Mouse (Mus musculus) forebrain, embryonic 16.5 days (tissue): ENCODE data around the gene Qk. TPM values are rescaled to one million over a fixed set of nuclear protein-coding genes. Genes with fewer than 3 reads are reported as not detected.
A peak's percentile ranks its signal among the peaks of the same experiment; 100 is the strongest.

Experiments
- ATAC-seq: fragments of 200-750 bp; cut with Nextera tagmentation; 2 replicates; pipeline ENCODE4 v1.8.0; 2017; ENCODE audit warnings: mild to moderate bottlenecking, moderate library complexity
- H3K27ac ChIP-seq: fragments of 300-500 bp; sonication (generic); 2 replicates; pipeline ENCODE4 v1.5.1; 2014; ENCODE audit warnings: low read length, control low read depth
- H3K27me3 ChIP-seq: fragments of 300-500 bp; sonication (generic); replicated peaks from 2 replicates; pipeline ENCODE4 v1.6.1; 2014; ENCODE audit warnings: low read length; ENCODE audit not compliant: control insufficient read depth, insufficient read depth
- H3K36me3 ChIP-seq: fragments of 300-500 bp; sonication (generic); 2 replicates; pipeline ENCODE4 v1.6.1; 2014; ENCODE audit not compliant: control insufficient read depth, insufficient read depth
- H3K4me1 ChIP-seq: fragments of 300-500 bp; sonication (generic); replicated peaks from 2 replicates; pipeline ENCODE4 v1.6.1; 2014; ENCODE audit warnings: low read length; ENCODE audit not compliant: control insufficient read depth, insufficient read depth
- H3K4me2 ChIP-seq: fragments of 300-500 bp; sonication (generic); 2 replicates; pipeline ENCODE4 v1.6.1; 2014; ENCODE audit warnings: mild to moderate bottlenecking, low read length, control low read depth
- H3K4me3 ChIP-seq: fragments of 300-500 bp; sonication (generic); replicated peaks from 2 replicates; pipeline ENCODE4 v1.5.1; 2014; ENCODE audit warnings: mild to moderate bottlenecking, low read length, control low read depth
- H3K9ac ChIP-seq: fragments of 300-500 bp; sonication (generic); replicated peaks from 2 replicates; pipeline ENCODE4 v1.6.1; 2014; ENCODE audit warnings: low read depth, low read length, control low read depth
- H3K9me3 ChIP-seq: fragments of 300-500 bp; sonication (generic); 2 replicates; pipeline ENCODE4 v1.6.1; 2016; ENCODE audit warnings: low read length; ENCODE audit not compliant: control insufficient read depth
- WGBS: fragments of 180-500 bp; shearing (Covaris S2); extraction: QIAGEN DNeasy Blood & Tissue Kit; methylation state at CpG from one replicate; pipeline ENCODE4 v1.1.7; 2014; 5-methylcytosine and 5-hydroxymethylcytosine counted together
- polyA plus RNA-seq: library from polyadenylated mRNA; unstranded; fragments of >200 nt; fragmentation: Nextera tagmentation; extraction: Ambion mirVana; gene quantifications from 2 replicates; pipeline ENCODE4 v1.2.1, GENCODE M21; 2015

The Qk gene
- polyA plus RNA-seq, 1 experiment from 2014 or later: 37.6 TPM

- H3K36me3 ChIP-seq: peaks cover 4% of the 10 kb centered on the region
- ATAC-seq: no peak
- H3K9ac ChIP-seq: no peak overlapping the region
- peaks cover 6% of the 10 kb centered on the region for H3K4me1 ChIP-seq
- 57% methylated on average over 5 of the region's 5 CpGs for WGBS
- no peak overlapping the region for H3K27ac ChIP-seq
- no peak overlapping the region for H3K4me2 ChIP-seq
- 0 out of 2 replicates have a peak, but pooled peaks cover 4% of the 10 kb centered on the region for H3K9me3 ChIP-seq
- H3K27me3 ChIP-seq: no peaks in the 10 kb centered on the region
- no peak overlapping the region for H3K4me3 ChIP-seq
Observed at GRCm38 (mm10) chr17:10329461-10329860, 9.8 kb upstream of the Qk start.

DNA sequence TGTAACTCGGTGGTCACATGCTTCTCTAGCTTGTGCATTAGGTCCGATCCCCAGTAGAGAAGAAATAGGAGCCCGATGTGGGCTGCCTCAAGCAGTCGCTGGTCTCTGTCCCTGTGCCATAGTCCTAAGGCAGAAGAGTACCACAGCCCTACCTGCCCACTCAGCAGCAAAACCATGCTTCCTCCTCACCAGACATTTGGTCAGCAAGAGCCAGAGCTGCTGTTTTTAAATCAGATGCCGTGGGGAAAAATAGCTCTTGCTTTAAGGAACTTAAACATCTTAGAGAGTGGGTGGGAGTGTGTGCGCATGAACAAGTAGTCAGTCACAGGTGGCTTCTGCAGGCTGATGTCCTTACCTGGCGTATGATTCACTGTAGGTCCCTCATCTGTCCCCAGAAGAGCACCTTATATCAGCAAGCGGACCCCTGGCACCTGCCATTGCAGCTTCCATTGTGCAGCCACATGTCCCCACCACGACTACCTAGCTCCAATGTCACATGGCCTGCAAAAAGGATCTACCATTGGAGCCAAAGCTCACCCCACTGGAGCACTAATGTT, 9.0 kb upstream of the Qk start:
- peaks cover 4% of the 10 kb centered on the region for H3K36me3 ChIP-seq
- H3K4me1 ChIP-seq: 0 out of 2 replicates have a peak, but pooled peaks cover 3% of the 10 kb centered on the region
- H3K27ac ChIP-seq: no peak overlapping the region
- H3K9me3 ChIP-seq: 0 out of 2 replicates have a peak, but pooled peaks cover 4% of the 10 kb centered on the region
- no peak for ATAC-seq
- H3K4me2 ChIP-seq: no peak overlapping the region
- no peak overlapping the region for H3K4me3 ChIP-seq
- no peaks in the 10 kb centered on the region for H3K27me3 ChIP-seq
- H3K9ac ChIP-seq: no peak overlapping the region
- WGBS: 92% methylated on average over 9 of the region's 9 CpGs

DNA sequence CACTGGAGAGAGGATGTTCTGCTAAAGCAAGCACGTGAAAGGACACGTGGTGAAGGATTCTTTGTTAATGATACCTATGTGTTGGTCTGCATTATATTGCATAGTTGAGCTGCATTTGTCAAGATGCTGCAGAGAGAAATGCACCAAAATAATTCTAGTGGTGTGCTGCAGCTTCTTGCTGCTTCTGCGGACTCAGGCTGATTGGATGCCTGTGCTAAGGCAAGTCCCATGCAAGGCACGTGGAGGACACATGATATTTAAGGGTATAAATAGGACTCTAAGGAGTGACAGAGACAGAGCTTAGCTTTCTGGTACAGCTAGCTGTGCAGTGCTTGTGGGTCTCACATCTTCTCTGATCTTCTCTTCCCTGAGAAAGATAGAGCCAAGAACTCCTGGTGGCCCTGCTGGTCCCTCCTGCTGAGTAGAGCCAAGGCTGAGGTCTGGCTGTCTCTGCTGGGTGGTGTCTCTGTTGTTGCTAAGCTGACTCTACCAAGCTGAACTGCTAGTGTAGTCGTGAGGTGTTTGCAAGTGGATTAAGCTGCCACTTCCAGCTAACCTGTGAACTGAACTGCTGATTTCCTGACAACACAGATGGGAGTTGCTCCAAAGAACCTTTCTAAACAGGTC, 8.0 kb upstream of the Qk start:
- 0 out of 2 replicates have a peak, but pooled peaks cover 3% of the 10 kb centered on the region for H3K4me1 ChIP-seq
- no peak overlapping the region for H3K27ac ChIP-seq
- no peaks in the 10 kb centered on the region for H3K27me3 ChIP-seq
- peaks cover 4% of the 10 kb centered on the region for H3K36me3 ChIP-seq
- WGBS: 74% methylated on average over 5 of the region's 5 CpGs
- H3K9ac ChIP-seq: no peak overlapping the region
- H3K4me3 ChIP-seq: no peak overlapping the region
- 0 out of 2 replicates have a peak, but pooled peaks cover 4% of the 10 kb centered on the region for H3K9me3 ChIP-seq
- ATAC-seq: no peak
- no peak overlapping the region for H3K4me2 ChIP-seq

GRCm38 (mm10) chr17:10326596-10327045, 7.0 kb upstream of the Qk start:
- H3K9ac ChIP-seq: no peak overlapping the region
- ATAC-seq: 0 out of 2 replicates have a peak, but pooled peaks have one; percentile 50
- no peaks in the 10 kb centered on the region for H3K27me3 ChIP-seq
- peaks cover 7% of the 10 kb centered on the region for H3K4me1 ChIP-seq
- H3K36me3 ChIP-seq: peaks cover 4% of the 10 kb centered on the region
- 0 out of 2 replicates have a peak, but pooled peaks cover 4% of the 10 kb centered on the region for H3K9me3 ChIP-seq
- 81% methylated on average over 3 of the region's 3 CpGs for WGBS
- no peak overlapping the region for H3K4me2 ChIP-seq
- no peak overlapping the region for H3K4me3 ChIP-seq
- H3K27ac ChIP-seq: no peak overlapping the region

DNA sequence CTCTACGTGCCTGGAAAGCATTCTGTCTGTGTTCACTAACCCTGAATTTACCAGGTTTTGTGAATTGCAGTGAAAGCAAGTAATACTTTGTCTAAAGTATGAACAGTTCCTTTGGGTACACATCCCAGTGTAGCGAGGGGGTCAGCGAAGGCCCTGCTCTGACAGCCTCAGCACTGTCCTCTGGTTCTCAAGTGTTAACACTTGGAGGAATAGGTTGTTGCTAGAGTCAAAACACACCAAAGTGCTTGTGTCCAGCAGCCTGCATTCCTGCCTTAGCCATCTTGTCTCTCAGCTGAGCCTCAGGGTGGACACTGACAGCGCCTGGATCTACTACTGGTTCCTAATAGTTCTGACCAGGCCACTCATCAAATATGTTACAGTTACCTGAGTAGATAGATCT, 6.3 kb upstream of the Qk start:
- Histone ChIP-seq H3K36me3 (peaks cover 4% of the 10 kb centered on the region), H3K9me3 (0 out of 2 replicates have a peak, but pooled peaks cover 4% of the 10 kb centered on the region), H3K9ac (no peak overlapping the region), H3K4me3 (no peak overlapping the region), H3K27ac (no peak overlapping the region), H3K27me3 (no peaks in the 10 kb centered on the region), H3K4me2 (no peak overlapping the region), H3K4me1 (peaks cover 13% of the 10 kb centered on the region)
- no peak for ATAC-seq
- 94% methylated on average over 4 of the region's 4 CpGs for WGBS

DNA sequence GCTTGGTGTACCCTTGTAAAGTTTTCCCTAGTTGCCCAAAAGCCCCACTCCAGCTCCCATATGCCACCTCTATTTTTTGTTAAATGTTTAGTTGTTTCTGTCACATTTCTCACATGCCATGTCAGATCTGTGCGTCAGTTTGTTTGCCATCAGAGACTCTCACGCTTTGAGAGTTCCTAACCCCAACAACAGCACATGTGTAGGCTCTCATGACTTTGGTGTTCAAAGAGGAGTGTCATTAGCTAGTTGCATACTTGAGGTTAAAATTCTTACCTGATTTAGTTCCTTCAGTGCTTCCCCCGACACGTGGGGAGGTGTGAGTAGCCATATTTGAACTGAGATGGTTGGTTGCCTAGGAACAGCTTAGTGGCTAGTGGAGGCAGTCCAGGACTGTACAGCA, 2.1 kb upstream of the Qk start:
- Histone ChIP-seq H3K36me3 (peaks cover 4% of the 10 kb centered on the region), H3K27me3 (no peaks in the 10 kb centered on the region), H3K4me1 (peaks cover 11% of the 10 kb centered on the region), H3K27ac (no peak overlapping the region), H3K4me2 (peak overlapping the region; percentile 43), H3K9me3 (0 out of 2 replicates have a peak, but pooled peaks cover 4% of the 10 kb centered on the region), H3K4me3 (no peak overlapping the region), H3K9ac (no peak overlapping the region)
- 45% methylated on average over 4 of the region's 4 CpGs for WGBS
- no peak for ATAC-seq

DNA sequence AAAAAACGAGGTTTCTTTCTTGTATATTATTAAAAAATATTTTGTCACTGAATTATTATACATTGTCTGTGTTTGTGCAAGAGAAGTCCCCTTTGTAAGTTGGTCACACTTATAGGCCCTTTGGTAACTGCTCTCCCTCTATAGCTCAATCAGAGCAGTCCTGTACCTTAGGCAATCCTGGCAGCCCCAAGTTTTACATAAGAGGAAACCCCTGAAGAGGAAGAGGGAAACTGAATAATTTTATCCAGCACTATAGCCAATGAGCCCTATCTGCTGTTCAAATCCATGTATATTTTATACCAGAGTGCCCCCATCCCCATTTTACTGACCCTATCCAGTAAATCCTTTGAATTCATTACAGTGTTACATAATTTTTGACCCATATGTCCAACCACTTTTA, 1.4 kb upstream of the Qk start:
- ATAC-seq: no peak
- Histone ChIP-seq H3K4me3 (peak overlapping the region; percentile 13; the same call in 1 of the 2 replicates), H3K9ac (no peak overlapping the region), H3K9me3 (0 out of 2 replicates have a peak, but pooled peaks cover 4% of the 10 kb centered on the region), H3K36me3 (peaks cover 4% of the 10 kb centered on the region), H3K4me1 (peaks cover 11% of the 10 kb centered on the region), H3K27me3 (no peaks in the 10 kb centered on the region), H3K4me2 (peak overlapping the region; percentile 43), H3K27ac (no peak overlapping the region)
- 4% methylated on average over 1 of the region's 1 CpGs for WGBS

GRCm38 (mm10) chr17:10320456-10320790, 769 bp upstream of the Qk start:
- 4% methylated on average over 10 of the region's 10 CpGs for WGBS
- Histone ChIP-seq H3K9me3 (0 out of 2 replicates have a peak, but pooled peaks cover 3% of the 10 kb centered on the region), H3K27me3 (no peaks in the 10 kb centered on the region), H3K9ac (peak overlapping the region; percentile 98), H3K36me3 (peaks cover 4% of the 10 kb centered on the region), H3K4me3 (peak overlapping the region; percentile 99), H3K27ac (peak overlapping the region; percentile 97), H3K4me2 (peak overlapping the region; percentile 61), H3K4me1 (peaks cover 11% of the 10 kb centered on the region)
- ATAC-seq: no peak

DNA sequence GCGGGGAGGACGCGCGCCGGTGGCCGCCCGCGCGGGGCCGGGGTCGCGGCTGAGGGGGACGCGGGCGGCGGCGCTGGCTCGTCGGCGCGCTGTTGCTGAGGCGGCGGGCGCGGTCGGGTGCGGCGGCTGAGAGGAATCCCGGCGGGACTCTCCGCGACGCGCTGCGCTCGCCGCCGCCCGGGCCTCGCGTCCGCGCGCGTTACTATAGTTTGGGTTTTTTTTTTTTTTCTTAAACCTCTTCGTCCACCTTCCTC, 296 bp downstream of the Qk start:
- peak overlapping the region; percentile 98 for H3K9ac ChIP-seq
- H3K9me3 ChIP-seq: no peaks in the 10 kb centered on the region
- 2% methylated on average over 24 of the region's 46 CpGs for WGBS
- peak overlapping the region; percentile 99 for H3K27ac ChIP-seq
- no peak; the same call in 1 of the 2 replicates for ATAC-seq
- H3K4me2 ChIP-seq: no peak overlapping the region
- H3K4me1 ChIP-seq: peaks cover 15% of the 10 kb centered on the region
- peak overlapping the region; percentile 99 for H3K4me3 ChIP-seq
- H3K36me3 ChIP-seq: no peaks in the 10 kb centered on the region
- H3K27me3 ChIP-seq: no peaks in the 10 kb centered on the region
